Mouse (Mus musculus) kidney, embryonic 16.5 days (tissue): ENCODE measurements around the gene Mcur1. TPM values are rescaled to one million over a fixed set of nuclear protein-coding genes. Genes with fewer than 3 reads are reported as not detected.

Experiments used
- ATAC-seq: fragments of 200-750 bp; cut with Nextera tagmentation; 2 replicates; pipeline ENCODE4 v1.8.0; 2017; ENCODE audit warnings: moderate TSS enrichment; ENCODE audit not compliant: low FRiP score, low TSS enrichment
- H3K27ac ChIP-seq: fragments of 300-500 bp; sonication (generic); 2 replicates; pipeline ENCODE4 v1.5.1; 2014; ENCODE audit warnings: low read length
- H3K27me3 ChIP-seq: fragments of 300-500 bp; sonication (generic); 2 replicates; pipeline ENCODE4 v1.6.1; 2014; ENCODE audit warnings: low read length, control low read depth, mixed read lengths; ENCODE audit not compliant: insufficient read depth
- H3K36me3 ChIP-seq: fragments of 300-500 bp; sonication (generic); 2 replicates; pipeline ENCODE4 v1.6.1; 2014; ENCODE audit warnings: low read length, control low read depth, mixed read lengths; ENCODE audit not compliant: insufficient read depth
- H3K4me1 ChIP-seq: fragments of 300-500 bp; sonication (generic); 2 replicates; pipeline ENCODE4 v1.6.1; 2014; ENCODE audit warnings: low read length, control low read depth, mixed read lengths; ENCODE audit not compliant: insufficient read depth
- H3K4me2 ChIP-seq: fragments of 300-500 bp; sonication (generic); replicated peaks from 2 replicates; pipeline ENCODE4 v1.6.1; 2014; ENCODE audit warnings: low read depth, low read length
- H3K4me3 ChIP-seq: fragments of 300-500 bp; sonication (generic); 2 replicates; pipeline ENCODE4 v1.5.1; 2014; ENCODE audit warnings: mild to moderate bottlenecking, low read length
- H3K9ac ChIP-seq: fragments of 300-500 bp; sonication (generic); replicated peaks from 2 replicates; pipeline ENCODE4 v1.6.1; 2014; ENCODE audit warnings: low read length
- H3K9me3 ChIP-seq: fragments of 300-500 bp; sonication (generic); 2 replicates; pipeline ENCODE4 v1.6.1; 2016; ENCODE audit warnings: low read length, control low read depth
- WGBS: fragments of 180-500 bp; shearing (Covaris S2); extraction: QIAGEN DNeasy Blood & Tissue Kit; methylation state at CpG from one replicate; pipeline ENCODE4 v1.1.7; 2014; 5-methylcytosine and 5-hydroxymethylcytosine counted together
- polyA plus RNA-seq: library from polyadenylated mRNA; unstranded; fragments of >200 nt; fragmentation: Nextera tagmentation; extraction: Ambion mirVana; gene quantifications from 2 replicates; pipeline ENCODE4 v1.2.1, GENCODE M21; 2015

The Mcur1 gene
- polyA plus RNA-seq, 1 experiment from 2014 or later, result 22.2 TPM

GRCm38 (mm10) chr13:43519251-43519650, 40.7 kb downstream of the Mcur1 start:
- no peak overlapping the region for H3K4me2 ChIP-seq
- no peak for ATAC-seq
- peaks cover 4% of the 10 kb centered on the region; the same call in 1 of the 2 replicates for H3K4me1 ChIP-seq
- 77% methylated on average over 6 of the region's 6 CpGs for WGBS
- H3K27ac ChIP-seq, result no peak overlapping the region
- H3K4me3 ChIP-seq, result no peak overlapping the region
- H3K9ac ChIP-seq, result no peak overlapping the region
- no peaks in the 10 kb centered on the region for H3K36me3 ChIP-seq
- no peaks in the 10 kb centered on the region for H3K9me3 ChIP-seq
- no peaks in the 10 kb centered on the region for H3K27me3 ChIP-seq

GRCm38 (mm10) chr13:43517371-43517770, 42.6 kb downstream of the Mcur1 start:
- no peaks in the 10 kb centered on the region for H3K36me3 ChIP-seq
- H3K4me3 ChIP-seq, result no peak overlapping the region
- no peak overlapping the region for H3K4me2 ChIP-seq
- whole genome bisulfite sequencing, result 71% methylated on average over 8 of the region's 8 CpGs
- ATAC-seq, result no peak
- H3K9ac ChIP-seq, result no peak overlapping the region
- no peaks in the 10 kb centered on the region for H3K27me3 ChIP-seq
- no peak overlapping the region for H3K27ac ChIP-seq
- H3K9me3 ChIP-seq, result no peaks in the 10 kb centered on the region
- H3K4me1 ChIP-seq, result no peaks in the 10 kb centered on the region

DNA sequence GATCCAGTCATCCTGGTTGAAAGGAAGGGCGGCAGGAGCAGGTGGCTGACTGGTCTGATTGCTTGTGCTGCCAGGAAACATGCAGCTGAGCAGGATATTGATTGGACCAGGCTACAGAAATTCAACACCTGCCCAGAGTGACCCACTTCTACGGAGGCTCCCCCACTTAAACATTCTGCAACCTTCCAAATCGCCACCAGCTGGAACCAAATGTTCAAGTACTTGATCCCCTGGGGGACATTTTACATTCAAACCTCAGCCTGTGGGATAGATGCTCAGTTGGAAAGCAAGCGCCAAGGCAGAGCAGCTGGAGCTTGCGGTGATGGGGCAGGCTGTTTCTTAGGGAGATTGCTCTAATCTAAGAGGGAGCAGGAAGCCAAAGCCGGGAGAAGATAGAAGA, 43.1 kb downstream of the Mcur1 start:
- no peak for ATAC-seq
- no peaks in the 10 kb centered on the region for H3K36me3 ChIP-seq
- 72% methylated on average over 6 of the region's 6 CpGs for WGBS

GRCm38 (mm10) chr13:43516119-43516518, 43.9 kb downstream of the Mcur1 start:
- no peak for ATAC-seq
- H3K27me3 ChIP-seq, result no peaks in the 10 kb centered on the region
- no peak overlapping the region for H3K9ac ChIP-seq
- WGBS, result 93% methylated on average over 5 of the region's 5 CpGs
- H3K4me1 ChIP-seq, result no peaks in the 10 kb centered on the region
- H3K36me3 ChIP-seq, result no peaks in the 10 kb centered on the region
- no peaks in the 10 kb centered on the region for H3K9me3 ChIP-seq
- H3K27ac ChIP-seq, result no peak overlapping the region
- H3K4me2 ChIP-seq, result no peak overlapping the region
- H3K4me3 ChIP-seq, result no peak overlapping the region

More for the DNA sequence above, 43.1 kb downstream of the Mcur1 start:
- Histone ChIP-seq H3K9me3 (no peaks in the 10 kb centered on the region), H3K27ac (no peak overlapping the region), H3K4me2 (no peak overlapping the region), H3K4me3 (no peak overlapping the region), H3K9ac (no peak overlapping the region), H3K4me1 (no peaks in the 10 kb centered on the region), H3K27me3 (no peaks in the 10 kb centered on the region)

- no peak overlapping the region for H3K9ac ChIP-seq
- no peak for ATAC-seq
- H3K4me3 ChIP-seq, result no peak overlapping the region
- 78% methylated on average over 8 of the region's 8 CpGs for WGBS
- no peak overlapping the region for H3K27ac ChIP-seq
- H3K36me3 ChIP-seq, result no peaks in the 10 kb centered on the region
- no peaks in the 10 kb centered on the region for H3K9me3 ChIP-seq
- no peaks in the 10 kb centered on the region for H3K27me3 ChIP-seq
- no peaks in the 10 kb centered on the region for H3K4me1 ChIP-seq
- no peak overlapping the region for H3K4me2 ChIP-seq
These were observed 45.0 kb downstream of the Mcur1 start for GRCm38 (mm10) chr13:43514950-43515358.

GRCm38 (mm10) chr13:43512736-43513135, 47.3 kb downstream of the Mcur1 start:
- no peak overlapping the region for H3K9ac ChIP-seq
- H3K4me2 ChIP-seq, result no peak overlapping the region
- H3K27me3 ChIP-seq, result no peaks in the 10 kb centered on the region
- H3K4me3 ChIP-seq, result no peak overlapping the region
- 92% methylated on average over 3 of the region's 3 CpGs for WGBS
- no peaks in the 10 kb centered on the region for H3K9me3 ChIP-seq
- no peaks in the 10 kb centered on the region for H3K36me3 ChIP-seq
- H3K4me1 ChIP-seq, result no peaks in the 10 kb centered on the region
- no peak overlapping the region for H3K27ac ChIP-seq
- ATAC-seq, result no peak

DNA sequence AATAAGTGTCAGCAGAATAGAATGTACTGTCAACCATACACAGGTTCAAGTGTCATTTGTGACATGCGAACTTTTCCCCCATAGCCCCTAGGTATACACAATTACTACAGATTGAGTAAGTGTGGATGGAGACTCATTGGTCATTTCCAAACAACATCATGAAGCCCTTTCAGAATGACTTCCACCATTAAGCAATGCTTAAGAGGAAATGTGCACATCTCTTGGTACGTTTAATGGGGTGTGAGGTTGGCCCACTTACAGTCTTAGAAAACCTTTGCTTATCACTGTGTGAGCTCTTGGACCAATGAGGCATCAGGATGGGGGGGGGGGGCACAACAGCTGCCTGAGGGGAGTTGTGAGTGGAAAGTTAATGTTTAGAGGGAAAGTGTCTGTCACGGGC, 54.2 kb downstream of the Mcur1 start:
- Histone ChIP-seq H3K27me3 (no peaks in the 10 kb centered on the region), H3K4me2 (no peak overlapping the region), H3K9me3 (no peaks in the 10 kb centered on the region), H3K4me1 (peaks cover 15% of the 10 kb centered on the region), H3K36me3 (no peaks in the 10 kb centered on the region), H3K4me3 (no peak overlapping the region), H3K9ac (no peak overlapping the region), H3K27ac (no peak overlapping the region)
- no peak for ATAC-seq
- WGBS, result 85% methylated on average over 3 of the region's 3 CpGs

DNA sequence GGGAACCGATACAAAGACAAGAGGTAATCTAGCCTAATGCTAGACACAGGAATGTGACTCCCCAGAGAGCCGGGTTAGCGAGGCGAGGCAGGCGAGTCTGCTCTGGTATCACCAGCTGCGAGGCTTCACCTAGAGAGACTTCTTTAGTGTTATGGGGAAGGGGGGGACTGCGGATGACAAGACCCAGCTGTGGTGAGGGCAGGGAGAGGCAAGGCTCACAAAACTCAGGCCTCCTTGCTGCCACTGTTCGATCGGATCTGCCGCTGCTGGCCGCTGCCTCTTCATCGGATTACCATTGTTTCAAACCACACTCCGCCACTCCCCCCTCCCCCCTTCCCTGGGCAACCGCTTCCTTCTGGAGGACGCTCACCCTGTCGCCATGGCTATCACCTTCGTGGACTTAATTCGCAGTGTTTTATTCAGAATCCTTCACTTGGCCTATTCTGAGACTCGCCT, 56.6 kb downstream of the Mcur1 start:
- Histone ChIP-seq H3K9ac (peak overlapping the region; percentile 53), H3K4me3 (peak overlapping the region; percentile 37), H3K9me3 (no peaks in the 10 kb centered on the region), H3K27me3 (no peaks in the 10 kb centered on the region), H3K27ac (peak overlapping the region; percentile 87), H3K4me1 (peaks cover 21% of the 10 kb centered on the region), H3K36me3 (no peaks in the 10 kb centered on the region), H3K4me2 (peak overlapping the region; percentile 52)
- WGBS, result under 1% methylated on average over 19 of the region's 19 CpGs
- ATAC-seq, result peak; percentile 97

GRCm38 (mm10) chr13:43501601-43502000, 58.4 kb downstream of the Mcur1 start:
- H3K4me2 ChIP-seq, result no peak overlapping the region
- H3K36me3 ChIP-seq, result no peaks in the 10 kb centered on the region
- 82% methylated on average over 5 of the region's 5 CpGs for WGBS
- no peak overlapping the region for H3K27ac ChIP-seq
- H3K4me1 ChIP-seq, result peaks cover 21% of the 10 kb centered on the region
- no peaks in the 10 kb centered on the region for H3K27me3 ChIP-seq
- H3K4me3 ChIP-seq, result no peak overlapping the region
- ATAC-seq, result no peak
- H3K9me3 ChIP-seq, result no peaks in the 10 kb centered on the region
- H3K9ac ChIP-seq, result no peak overlapping the region

DNA sequence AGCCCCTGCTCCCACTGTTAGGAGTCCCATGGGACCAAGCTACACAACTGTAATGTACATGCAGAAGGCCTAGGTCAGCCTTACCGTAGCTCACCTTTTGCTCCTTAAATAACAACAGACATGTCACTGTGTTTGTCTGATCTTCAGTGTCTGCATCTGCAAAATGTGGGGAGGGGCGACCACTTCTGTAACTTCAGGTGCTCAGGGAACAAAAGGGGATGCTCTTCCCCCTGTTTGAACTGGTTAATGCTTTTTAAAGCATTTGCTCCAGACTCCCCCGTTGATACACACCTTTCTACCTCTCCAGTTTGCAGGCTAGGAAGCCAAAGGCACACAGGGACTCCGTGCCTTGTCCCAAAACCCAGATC, 59.5 kb downstream of the Mcur1 start:
- Histone ChIP-seq H3K9me3 (no peaks in the 10 kb centered on the region), H3K4me2 (no peak overlapping the region), H3K27ac (no peak overlapping the region), H3K36me3 (no peaks in the 10 kb centered on the region), H3K27me3 (no peaks in the 10 kb centered on the region), H3K4me3 (no peak overlapping the region), H3K4me1 (peaks cover 21% of the 10 kb centered on the region), H3K9ac (no peak overlapping the region)
- 92% methylated on average over 4 of the region's 4 CpGs for WGBS
- ATAC-seq, result no peak
